Mouse (Mus musculus): ENCODE measurements around the gene Mrto4. TPM values are rescaled to one million over a fixed set of nuclear protein-coding genes. Genes with fewer than 3 reads are reported as not detected.

Gene Mrto4
- total and polyA plus RNA-seq, 3 experiments, result 176 to 225 (median 195) TPM

DNA sequence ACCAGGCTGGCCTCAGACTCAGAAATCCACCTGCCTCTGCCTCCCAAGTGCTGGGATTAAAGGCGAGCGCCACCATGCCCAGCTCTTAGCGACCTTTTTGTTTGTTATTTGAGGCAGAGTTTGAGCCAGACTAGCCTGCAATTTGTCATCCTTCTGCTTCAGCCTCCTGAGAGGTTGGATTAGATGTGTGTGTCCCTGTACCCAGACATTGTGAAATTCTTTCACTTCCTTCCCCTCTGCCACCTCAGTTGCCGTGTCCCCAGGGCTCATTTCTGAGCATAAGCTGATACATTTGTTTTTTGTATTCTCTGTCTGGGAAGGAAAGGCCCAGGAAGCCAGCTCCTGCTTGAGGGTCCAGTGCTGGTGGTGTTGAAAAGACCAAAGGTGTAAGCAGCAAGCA, 11.5 kb downstream of the Mrto4 start:
- in situ Hi-C loops (cut with MboI; ENCODE audit: low pct_ligation_motif_present, low pct_unique_long_range_greater_than_20kb, low sequenced_read_pairs), result no loop called here
- H3K4me2 ChIP-seq (ENCODE audit: insufficient read depth, low read depth, poor library complexity, severe bottlenecking), result no peak overlapping the region
- dilution Hi-C loops (cut with MboI; ENCODE audit: extremely low pct_ligation_motif_present, extremely low pct_unique_long_range_greater_than_20kb, low sequenced_read_pairs), result no loop called here
- no peak overlapping the region for H3K4me3 ChIP-seq (replicated peaks in 1 of 3; ENCODE audit: low read depth in 2 of 3, low read length in 2 of 3, poor library complexity in 1 of 3)
- peaks cover 0 to 10% of the 10 kb centered on the region in 2 experiments; a peak in 2 of 4 replicates for H3K4me1 ChIP-seq (ENCODE audit: control insufficient read depth in 1 of 2, insufficient read depth in 2 of 2)
- H3K9me3 ChIP-seq (replicated peaks; ENCODE audit: low read length), result no peaks in the 10 kb centered on the region
- DNase-seq (ENCODE audit: extremely low read depth), result no peak
- no peak overlapping the region for H3K27ac ChIP-seq (ENCODE audit: insufficient read depth, low read depth)
- TF ChIP-seq CHD2 (IDR thresholded peaks at IDR 0.05; ENCODE audit: low read length) (no peak), ZC3H11A (IDR thresholded peaks at IDR 0.05; ENCODE audit: low read depth, low read length) (no peak), RCOR1 (conservative IDR thresholded peaks at IDR 0.05; ENCODE audit: low read depth, low read length) (no peak), PAX5 (IDR thresholded peaks at IDR 0.05; ENCODE audit: low read length) (no peak), MAFK (IDR thresholded peaks at IDR 0.05; ENCODE audit: insufficient replicate concordance, low read length) (no peak), USF1 (IDR thresholded peaks at IDR 0.05; ENCODE audit: low read depth, low read length) (no peak), POLR2A (IDR thresholded peaks at IDR 0.05; ENCODE audit: low read depth, low read length) (no peak), NRF1 (IDR thresholded peaks at IDR 0.05; ENCODE audit: low read depth, low read length) (no peak)
- H3K36me3 ChIP-seq (replicated peaks in 1 of 2; ENCODE audit: control insufficient read depth in 1 of 2, insufficient read depth in 1 of 2, low read length in 1 of 2), result peaks cover 6 to 21% of the 10 kb centered on the region in 2 experiments
- no peak overlapping the region for H3K9ac ChIP-seq (ENCODE audit: insufficient read depth, low read depth)
- H3K27me3 ChIP-seq (replicated peaks), result no peaks in the 10 kb centered on the region
- H3K79me2 ChIP-seq (replicated peaks; ENCODE audit: control insufficient read depth, extremely low read depth, insufficient read depth, poor library complexity, severe bottlenecking), result no peaks in the 10 kb centered on the region

DNA sequence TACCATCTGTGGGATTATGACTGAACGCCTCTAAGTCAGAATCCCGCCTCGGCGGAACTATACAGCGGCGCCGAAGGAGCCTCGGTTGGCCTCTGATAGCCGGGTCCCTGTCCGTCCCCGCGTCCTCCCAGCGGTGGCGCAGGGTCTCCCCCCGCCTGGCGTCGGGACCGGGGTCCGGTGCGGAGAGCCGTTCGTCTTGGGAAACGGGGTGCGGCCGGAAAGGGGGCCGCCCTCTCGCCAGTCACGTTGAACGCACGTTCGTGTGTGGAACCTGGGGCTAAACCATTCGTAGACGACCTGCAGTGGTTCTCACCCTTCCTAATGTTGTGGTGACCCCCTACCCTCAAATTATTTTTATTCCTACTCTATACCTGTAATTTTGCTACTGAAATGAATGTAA, 14.2 kb downstream of the Mrto4 start:
- in situ Hi-C loops (cut with MboI; ENCODE audit: low pct_ligation_motif_present, low pct_unique_long_range_greater_than_20kb, low sequenced_read_pairs) (no loop called here), dilution Hi-C loops (cut with MboI; ENCODE audit: extremely low pct_ligation_motif_present, extremely low pct_unique_long_range_greater_than_20kb, low sequenced_read_pairs) (no loop called here)
- H3K27ac ChIP-seq (ENCODE audit: insufficient read depth, low read depth), result no peak overlapping the region
- no peak overlapping the region for H3K4me2 ChIP-seq (ENCODE audit: insufficient read depth, low read depth, poor library complexity, severe bottlenecking)
- no peak for TF ChIP-seq MAFK (IDR thresholded peaks at IDR 0.05; ENCODE audit: insufficient replicate concordance, low read length)
- no peak for TF ChIP-seq ZKSCAN1 (IDR thresholded peaks at IDR 0.05; ENCODE audit: borderline replicate concordance, low read depth, low read length)
- no peak for TF ChIP-seq RCOR1 (conservative IDR thresholded peaks at IDR 0.05; ENCODE audit: low read depth, low read length)
- no peak for TF ChIP-seq POLR2AphosphoS2 (IDR thresholded peaks at IDR 0.05; ENCODE audit: low read depth, low read length)
- TF ChIP-seq ETS1 (conservative IDR thresholded peaks at IDR 0.05; ENCODE audit: low read depth, low read length), result no peak
- no peak for TF ChIP-seq BHLHE40 (IDR thresholded peaks at IDR 0.05; ENCODE audit: low read depth, low read length)
- no peak for TF ChIP-seq JUN (IDR thresholded peaks at IDR 0.05; ENCODE audit: insufficient read depth, low read depth, low read length)
- H3K4me1 ChIP-seq (ENCODE audit: control insufficient read depth in 1 of 2, insufficient read depth in 2 of 2), result peaks cover 0 to 4% of the 10 kb centered on the region in 2 experiments; a peak in 2 of 4 replicates
- H3K27me3 ChIP-seq (replicated peaks), result no peaks in the 10 kb centered on the region
- H3K9me3 ChIP-seq (replicated peaks; ENCODE audit: low read length), result no peaks in the 10 kb centered on the region
- no peak overlapping the region for H3K4me3 ChIP-seq (replicated peaks in 1 of 3; ENCODE audit: low read depth in 2 of 3, low read length in 2 of 3, poor library complexity in 1 of 3)
- no peaks in the 10 kb centered on the region for H3K79me2 ChIP-seq (replicated peaks; ENCODE audit: control insufficient read depth, extremely low read depth, insufficient read depth, poor library complexity, severe bottlenecking)
- no peak for DNase-seq (ENCODE audit: extremely low read depth)
- H3K9ac ChIP-seq (ENCODE audit: insufficient read depth, low read depth), result no peak overlapping the region
- H3K36me3 ChIP-seq (replicated peaks in 1 of 2; ENCODE audit: control insufficient read depth in 1 of 2, insufficient read depth in 1 of 2, low read length in 1 of 2), result peaks cover 0 to 4% of the 10 kb centered on the region in 2 experiments
